Mouse (Mus musculus): ENCODE results near the gene Hip1r. TPM values are rescaled to one million over a fixed set of nuclear protein-coding genes. Genes with fewer than 3 reads are reported as not detected.
A peak's percentile ranks its signal among the peaks of the same experiment; 100 is the strongest.

The Hip1r gene
- 10 to 100 TPM; 20.1 to 28.4 TPM for total RNA-seq (2021)
- long read RNA-seq, experiment 1, full-length matches to known transcripts = 8 of 23 reads
- long read RNA-seq, experiment 1, partial matches to known transcripts = 7 of 23 reads
- long read RNA-seq, experiment 1, other reads (novel, unspliced or antisense) = 8 of 23 reads
- long read RNA-seq, experiment 2, full-length matches to known transcripts = 15 of 33 reads
- long read RNA-seq, experiment 2, partial matches to known transcripts = 12 of 33 reads
- long read RNA-seq, experiment 2, other reads (novel, unspliced or antisense) = 6 of 33 reads

DNA sequence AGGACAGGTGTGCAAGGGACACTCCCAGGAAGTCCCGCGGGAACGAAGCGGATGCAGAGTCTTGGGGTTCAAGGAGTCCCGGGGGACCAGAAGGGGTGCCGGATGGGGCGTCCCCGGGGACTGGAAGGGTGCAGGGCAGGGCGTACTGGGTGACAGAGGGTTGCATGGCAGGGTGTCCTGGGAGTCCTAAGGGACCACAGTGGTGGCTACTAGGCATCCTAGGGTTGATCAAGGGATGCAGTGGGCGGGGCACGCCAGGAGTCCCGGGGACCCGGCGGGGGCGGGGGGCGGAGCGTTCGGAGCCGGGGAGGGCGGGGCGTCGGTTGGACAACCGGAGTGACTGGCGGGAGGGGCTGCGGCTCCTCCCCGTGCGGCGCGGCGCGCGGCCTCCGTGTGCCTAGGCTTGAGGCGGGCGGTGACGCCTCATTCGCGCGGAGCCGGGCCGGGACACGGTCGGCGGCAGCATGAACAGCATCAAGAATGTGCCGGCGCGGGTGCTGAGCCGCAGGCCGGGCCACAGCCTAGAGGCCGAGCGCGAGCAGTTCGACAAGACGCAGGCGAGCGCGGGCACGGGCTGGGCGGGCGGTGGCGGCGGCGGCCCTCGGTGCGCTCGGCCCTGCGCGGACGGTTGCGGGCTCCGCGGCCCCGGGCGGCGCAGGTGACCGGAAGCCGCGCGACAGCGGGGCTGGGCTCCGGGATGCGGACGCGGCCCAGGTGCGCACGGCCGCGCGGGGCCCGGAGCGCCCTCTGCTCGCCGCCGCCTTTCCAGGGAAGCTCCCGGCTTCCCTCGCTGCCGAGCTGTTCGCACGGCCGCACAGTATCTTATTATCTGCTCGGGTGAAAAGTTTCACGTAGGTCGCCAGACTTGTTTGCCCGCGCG lies at the start of gene Hip1r:
Hip1r (plus strand) TSS at position 330 of the 880 bp plus-strand sequence.
- DNase-seq (ENCODE audit: low spot score in 2 of 2) = peak; percentile 80 to 86

- DNase-seq (ENCODE audit: low spot score in 2 of 2) = no peak
Measured at GRCm38 (mm10) chr5:123927118-123927517, 46.3 kb upstream of the Hip1r start, which contains the start of gene Gm43518. TSS of gene Gm43518 (plus strand) at chr5:123927418.

- peak; percentile 91 to 92 for DNase-seq (ENCODE audit: low spot score in 2 of 2)
Measured at GRCm38 (mm10) chr5:123930508-123930989, 42.9 kb upstream of the Hip1r start, which contains the start of gene Ccdc62. TSS of gene Ccdc62 (plus strand) at chr5:123930679.

DNA sequence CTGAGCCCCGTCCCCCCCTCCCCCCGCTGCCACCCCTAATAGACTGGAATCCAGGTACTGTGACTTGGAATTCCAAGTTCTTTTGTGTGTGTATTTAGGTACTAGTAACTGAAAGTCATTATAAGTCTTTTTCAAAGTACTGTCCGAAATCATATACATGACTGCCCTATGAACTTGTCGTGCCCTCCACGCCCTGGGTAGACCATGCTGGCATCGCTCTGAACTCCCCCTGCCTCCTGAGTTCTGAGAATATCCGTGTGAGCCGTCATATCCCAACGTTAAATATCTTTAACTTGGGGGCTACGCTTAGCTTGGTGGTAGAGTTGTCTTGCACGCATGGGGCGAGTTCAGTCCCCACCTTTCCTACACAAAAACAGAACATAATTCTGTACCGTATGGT lies 42.3 kb upstream of the Hip1r start:
- DNase-seq (ENCODE audit: low spot score in 2 of 2) = no peak

DNA sequence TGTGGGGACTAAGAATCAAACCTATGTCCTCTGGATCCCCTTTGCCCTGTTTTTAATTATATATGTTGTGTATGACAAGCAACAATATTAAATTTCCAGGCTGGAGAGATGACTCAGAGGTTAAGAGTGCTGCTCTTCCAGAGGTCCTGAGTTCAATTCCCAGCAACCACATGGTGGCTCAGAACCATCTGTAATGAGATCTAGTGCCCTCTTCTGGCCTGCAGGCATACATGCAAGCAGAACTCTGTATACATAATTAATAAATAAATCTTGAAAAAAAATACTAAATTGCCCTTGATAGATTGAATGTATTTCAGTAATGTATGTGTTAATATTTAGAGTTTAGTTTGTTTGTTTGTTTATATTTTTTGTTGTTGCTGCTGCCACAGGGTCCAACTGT lies 40.5 kb upstream of the Hip1r start:
- DNase-seq (ENCODE audit: low spot score in 2 of 2) = no peak

DNA sequence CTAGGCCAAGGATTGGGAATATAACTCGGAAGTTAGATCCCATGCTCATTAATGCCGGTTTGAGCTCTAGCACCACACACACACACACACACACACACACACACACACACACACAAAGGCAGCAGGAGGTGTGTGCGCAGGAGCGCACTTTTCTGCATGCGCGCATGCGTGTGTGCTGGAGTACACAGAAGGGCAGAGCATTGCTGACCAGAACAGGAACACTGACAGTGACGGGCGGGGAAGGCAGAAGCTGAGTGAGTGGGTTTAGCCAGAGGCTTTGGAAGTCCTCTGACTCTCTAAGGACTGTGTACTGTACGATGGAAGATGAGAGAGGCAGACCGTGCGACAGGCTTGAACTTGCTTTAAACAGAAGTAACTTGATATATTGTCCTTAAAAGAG lies 39.9 kb upstream of the Hip1r start:
- no peak for DNase-seq (ENCODE audit: low spot score in 2 of 2)

DNA sequence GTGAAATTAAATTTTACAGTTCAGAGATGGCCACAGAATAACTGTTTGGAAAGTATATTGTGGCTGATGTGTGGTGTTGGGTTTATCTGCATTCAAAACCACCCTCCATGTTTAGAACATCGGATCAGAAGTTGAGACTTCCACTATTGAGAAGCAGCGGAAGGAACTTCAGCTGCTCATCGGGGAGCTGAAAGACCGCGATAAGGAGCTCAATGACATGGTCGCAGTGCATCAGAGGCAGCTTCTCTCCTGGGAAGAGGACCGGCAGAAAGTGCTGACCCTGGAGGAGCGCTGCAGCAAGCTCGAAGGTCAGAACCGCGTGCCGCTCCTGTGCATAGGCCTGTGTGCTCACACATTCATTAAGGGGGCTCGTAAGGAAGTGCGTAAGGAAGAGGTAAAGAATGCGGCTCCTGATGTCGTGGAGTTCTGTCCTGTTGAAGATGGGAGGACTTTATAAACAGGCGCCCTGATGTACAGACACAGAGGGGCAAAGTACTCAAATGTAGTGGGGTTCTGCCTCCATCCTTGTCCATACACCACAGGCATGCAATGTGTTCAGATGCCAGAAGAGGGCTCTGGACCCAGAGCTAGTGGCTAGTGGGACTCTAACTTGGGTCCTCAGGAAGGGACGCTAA lies 39.4 kb upstream of the Hip1r start:
- DNase-seq (ENCODE audit: low spot score in 2 of 2) = no peak

- DNase-seq (ENCODE audit: low spot score in 2 of 2) = no peak
Measured at GRCm38 (mm10) chr5:123935931-123936330, 37.5 kb upstream of the Hip1r start.

- no peak for DNase-seq (ENCODE audit: low spot score in 2 of 2)
Measured at GRCm38 (mm10) chr5:123938479-123938878, 34.9 kb upstream of the Hip1r start.

GRCm38 (mm10) chr5:123946546-123946945 lies 26.9 kb upstream of the Hip1r start:
- no peak for DNase-seq (ENCODE audit: low spot score in 2 of 2)

DNA sequence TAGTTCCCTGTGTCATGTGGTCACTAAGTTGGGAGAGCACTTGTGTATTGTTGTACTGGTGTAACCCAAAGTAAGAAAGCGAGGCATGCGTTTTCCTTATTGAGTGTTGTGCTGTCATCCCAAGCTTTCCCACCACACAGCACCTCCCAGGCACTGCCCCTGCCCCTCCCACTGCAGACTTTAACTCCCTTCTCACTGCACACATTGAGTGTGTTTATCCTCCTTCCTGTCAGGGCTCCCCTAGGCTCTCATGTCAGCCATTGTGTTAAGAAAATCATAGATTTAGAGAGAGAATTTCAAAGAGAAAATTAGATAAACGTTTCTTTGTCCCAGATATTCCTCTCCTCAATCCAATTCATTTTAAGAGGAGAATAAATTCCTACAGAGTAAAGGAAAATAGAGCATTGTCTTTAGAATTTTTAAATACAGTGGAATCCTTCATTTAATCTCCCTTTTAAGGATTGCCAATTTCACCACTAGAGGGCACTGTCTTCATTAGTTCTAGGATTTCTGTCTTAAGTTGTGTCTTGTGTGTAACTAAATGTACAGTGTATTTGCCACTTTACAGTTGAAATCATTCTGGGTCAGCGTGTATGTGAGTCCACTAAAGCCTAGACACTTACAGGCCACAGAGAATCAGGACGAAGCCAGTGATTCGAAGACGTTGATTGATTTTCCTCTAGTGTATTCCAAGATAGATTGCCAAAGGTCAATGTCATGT lies 26.2 kb upstream of the Hip1r start:
- no peak for DNase-seq (ENCODE audit: low spot score in 2 of 2)

DNA sequence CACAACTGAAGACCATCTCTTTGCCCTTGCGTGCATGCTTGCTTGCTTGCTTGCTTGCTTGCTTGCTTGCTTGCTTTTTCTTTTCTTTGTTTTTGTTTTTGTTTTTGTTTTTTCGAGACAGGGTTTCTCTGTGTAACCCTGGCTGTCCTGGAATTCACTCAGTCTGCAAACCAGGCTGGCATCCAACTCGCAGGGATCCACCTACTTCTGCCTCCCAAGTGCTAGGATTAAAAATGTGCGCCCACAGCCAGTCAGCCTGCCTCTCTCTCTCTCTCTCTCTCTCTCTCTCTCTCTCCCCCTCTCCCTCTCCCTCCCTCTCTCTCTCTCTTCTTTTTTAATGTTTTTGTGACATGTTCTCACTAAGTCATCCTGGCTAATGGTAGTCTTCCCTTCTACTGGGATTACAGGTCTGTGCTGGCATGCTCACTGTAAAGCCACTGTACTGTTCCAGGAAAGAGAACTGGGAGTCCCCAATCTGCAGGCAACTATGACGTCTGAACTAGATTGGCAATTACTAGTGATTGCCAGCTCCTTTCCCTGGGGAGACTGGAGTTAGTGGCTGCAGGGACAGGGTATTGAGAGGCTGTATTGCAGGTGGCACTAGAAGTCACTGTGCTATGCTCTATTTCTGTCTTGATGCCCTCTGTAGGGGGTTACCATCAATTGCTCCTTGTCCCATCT lies 20.9 kb upstream of the Hip1r start:
- no peak for DNase-seq (ENCODE audit: low spot score in 2 of 2)

DNA sequence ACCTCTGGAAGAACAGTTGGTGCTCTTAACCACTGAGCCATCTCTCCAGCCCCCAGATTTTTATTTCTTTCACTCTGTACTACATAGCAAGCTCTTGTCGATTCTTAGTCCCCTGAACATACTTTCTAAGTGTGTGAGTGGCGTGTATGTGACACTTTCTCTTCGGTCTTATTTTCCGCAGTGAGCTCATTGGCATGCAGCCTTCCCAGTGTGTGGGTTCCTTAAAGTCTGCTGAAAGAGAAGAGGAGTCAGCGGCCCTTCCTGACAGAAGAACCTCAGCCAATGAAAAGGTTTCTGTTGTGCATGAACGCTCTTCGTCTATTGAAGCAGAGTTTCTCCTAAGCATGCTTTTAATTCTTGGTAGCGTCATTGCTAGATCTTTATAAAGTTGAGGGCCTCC lies 16.2 kb upstream of the Hip1r start:
- no peak for DNase-seq (ENCODE audit: low spot score in 2 of 2)

DNA sequence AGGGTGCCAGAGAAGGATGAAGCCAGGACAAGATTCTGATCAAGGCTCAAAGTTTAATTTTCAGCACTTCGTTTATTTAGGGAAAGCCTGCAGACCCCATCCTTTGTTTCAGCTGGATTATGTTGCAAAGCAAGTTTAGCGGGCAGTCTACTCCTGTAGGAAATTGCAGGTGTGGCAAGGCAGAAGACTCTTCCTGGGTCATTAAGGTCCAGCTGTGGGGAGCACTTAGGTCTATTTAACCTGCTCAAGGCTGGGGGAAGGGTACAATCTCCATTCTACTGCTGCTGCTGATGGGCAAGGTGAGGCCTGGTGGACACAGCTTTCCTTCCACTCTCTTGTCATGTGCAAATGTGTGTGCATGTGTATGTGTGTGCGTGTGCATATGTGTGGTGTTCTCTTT lies 14.4 kb upstream of the Hip1r start:
- DNase-seq (ENCODE audit: low spot score in 2 of 2) = no peak

GRCm38 (mm10) chr5:123960129-123960528 lies 13.3 kb upstream of the Hip1r start:
- DNase-seq (ENCODE audit: low spot score in 2 of 2) = no peak

DNA sequence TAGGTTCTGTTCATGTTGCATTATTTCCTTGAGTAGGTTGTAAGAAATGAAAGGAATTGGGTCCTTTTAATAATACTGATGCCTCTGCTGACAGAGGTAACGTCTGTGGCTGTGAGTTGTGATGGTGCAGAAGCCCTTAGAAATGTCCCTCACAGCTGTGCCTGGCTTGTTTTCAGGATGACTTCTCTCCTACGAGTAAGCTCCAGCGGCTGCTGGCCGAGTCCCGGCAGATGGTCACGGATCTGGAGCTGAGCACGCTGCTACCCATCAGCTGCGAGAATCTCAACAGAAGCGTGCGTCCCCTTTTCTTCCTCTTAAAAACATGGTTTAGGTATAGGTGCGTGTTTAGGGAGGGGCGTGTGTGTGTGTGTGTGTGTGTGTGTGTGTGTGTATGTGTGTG lies 12.4 kb upstream of the Hip1r start:
- no peak for DNase-seq (ENCODE audit: low spot score in 2 of 2)

DNA sequence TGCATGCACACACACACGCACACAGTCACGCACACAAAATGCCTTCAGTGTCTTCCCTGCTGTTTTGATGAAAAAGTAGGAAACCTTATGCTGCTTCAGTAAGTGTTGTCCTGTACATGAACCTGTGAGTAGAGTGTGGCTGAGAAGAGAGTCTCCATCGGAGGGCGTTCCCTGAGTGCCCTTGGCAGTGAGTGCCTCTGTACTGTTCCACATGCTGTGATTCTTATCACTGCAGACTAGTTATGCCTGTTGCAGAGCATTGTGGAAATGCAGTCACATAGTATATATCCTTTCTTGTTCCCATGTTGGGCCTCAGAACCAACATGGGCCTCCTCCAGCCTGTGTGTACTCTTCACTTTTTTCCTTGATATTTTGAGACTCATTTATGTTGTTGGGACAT lies 9.2 kb upstream of the Hip1r start:
- DNase-seq (ENCODE audit: low spot score in 2 of 2) = no peak

- no peak for DNase-seq (ENCODE audit: low spot score in 2 of 2)
Measured at GRCm38 (mm10) chr5:123966759-123967158, 6.7 kb upstream of the Hip1r start.

- no peak for DNase-seq (ENCODE audit: low spot score in 2 of 2)
Measured at GRCm38 (mm10) chr5:123968468-123968867, 5.0 kb upstream of the Hip1r start.

GRCm38 (mm10) chr5:123969216-123969615 lies 4.2 kb upstream of the Hip1r start:
- DNase-seq (ENCODE audit: low spot score in 2 of 2) = no peak

All from adrenal gland, adult 18-20 months (tissue).